Mouse (Mus musculus): Measurements from ENCODE around the gene Rabac1. TPM values are rescaled to one million over a fixed set of nuclear protein-coding genes. Genes with fewer than 3 reads are reported as not detected.

Rabac1 gene
- total RNA-seq, 2 experiments from 2014 or later: 303 to 313 TPM

GRCm38 (mm10) chr7:24948774-24949173, 23.8 kb downstream of the Rabac1 start:
- DNase-seq (ENCODE audit: low spot score in 2 of 2): no peak
- intact Hi-C loops (cut with DNase I): no loop called here

GRCm38 (mm10) chr7:24947316-24948048, 25.1 kb downstream of the Rabac1 start:
- no peak for DNase-seq (ENCODE audit: low spot score in 2 of 2)
- intact Hi-C loops (cut with DNase I): no loop called here

- intact Hi-C loops (cut with DNase I): no loop called here
- no peak for DNase-seq (ENCODE audit: low spot score in 2 of 2)
Measured at GRCm38 (mm10) chr7:24944257-24944950, 28.1 kb downstream of the Rabac1 start, which contains the start of gene Gm4881. Gene Gm4881, minus strand, starts transcription at chr7:24944494.

- no peak for DNase-seq (ENCODE audit: low spot score in 2 of 2)
- intact Hi-C loops (cut with DNase I): no loop called here
Measured at GRCm38 (mm10) chr7:24943641-24944040, 28.9 kb downstream of the Rabac1 start.

GRCm38 (mm10) chr7:24931651-24932050, 40.9 kb downstream of the Rabac1 start:
- intact Hi-C loops (cut with DNase I): loop anchor here (5.0 kb wide), 1 partner anchor 36 kb away; no protein-coding TSS in a partner anchor
- DNase-seq (ENCODE audit: low spot score in 2 of 2): no peak

- DNase-seq (ENCODE audit: low spot score in 2 of 2): no peak
- intact Hi-C loops (cut with DNase I): loop anchor here (5.0 kb wide), 1 partner anchor 37 kb away; no protein-coding TSS in a partner anchor
Measured at GRCm38 (mm10) chr7:24930475-24930874, 42.1 kb downstream of the Rabac1 start.

Small RNAs within 50 kb of the gene (microRNA-seq; reads per million reads assigned to microRNA genes)
- gene Mir7046: 5.5 to 10.4 reads per million in 2 experiments
- 37.4 to 39.8 reads per million in 2 experiments for gene Mir7047

Other genes with a start within 250 kb of the Rabac1 start
- gene Gm4763, start 245.8 kb downstream of the Rabac1 start, total RNA-seq (2021): not detected
- not detected for gene Cd177, start 212.4 kb downstream of the Rabac1 start, total RNA-seq (2021)
- not detected for gene Ceacam10, start 195.5 kb downstream of the Rabac1 start, total RNA-seq (2021)
- gene Gm9844, start 110.5 kb downstream of the Rabac1 start, total RNA-seq (2021): not detected
- not detected for gene Lypd4, start 102.8 kb downstream of the Rabac1 start, total RNA-seq (2021)
- not detected for gene Dmrtc2, start 102.7 kb downstream of the Rabac1 start, total RNA-seq (2021)
- 100 to 1,000 TPM; 421 to 431 TPM for gene Rps19, start 88.4 kb downstream of the Rabac1 start, total RNA-seq (2021)
- under 1 TPM in 1 of 2 experiments, not detected in 1; 0.55 TPM for gene Cd79a, start 75.4 kb downstream of the Rabac1 start, total RNA-seq (2021)
- 10 to 100 TPM; 80.3 to 89.2 TPM for gene Arhgef1, start 69.8 kb downstream of the Rabac1 start, total RNA-seq (2021)
- gene Gm4881, start 28.3 kb downstream of the Rabac1 start, total RNA-seq (2021): not detected
- gene Atp1a3, start 33.2 kb upstream of the Rabac1 start, total RNA-seq (2021): 1,000 to 10,000 TPM; 2,091 to 2,391 TPM
- gene Grik5, start 99.6 kb upstream of the Rabac1 start, total RNA-seq (2021): 100 to 1,000 TPM; 264 to 270 TPM
- 10 to 100 TPM; 28.1 to 30.0 TPM for gene Zfp574, start 99.8 kb upstream of the Rabac1 start, total RNA-seq (2021)
- 10 to 100 TPM; 11.5 to 13.0 TPM for gene Pou2f2, start 207.0 kb upstream of the Rabac1 start, total RNA-seq (2021)
- 10 to 100 TPM; 25.0 to 26.0 TPM for gene Dedd2, start 247.9 kb upstream of the Rabac1 start, total RNA-seq (2021)
- gene Zfp526, start 248.7 kb upstream of the Rabac1 start, total RNA-seq (2021): 10 to 100 TPM in 1 of 2 experiments, 1 to 10 TPM in 1; 9.2 to 10.3 TPM